Mouse (Mus musculus) leukemia stem cell, adult 10-12 weeks (primary cell): ENCODE data around the gene Dmwd. TPM values are rescaled to one million over a fixed set of nuclear protein-coding genes. Genes with fewer than 3 reads are reported as not detected.

Experiments used
- polyA plus RNA-seq: library from polyadenylated mRNA; stranded (reverse); fragments of >175 nt; gene quantifications from 2 replicates; pipeline ENCODE4 v1.2.3, GENCODE M21; 2012; ENCODE audit warnings: low replicate concordance

Gene Dmwd
- polyA plus RNA-seq: 85.8 and 98.6 TPM in 2 replicates

DNA sequence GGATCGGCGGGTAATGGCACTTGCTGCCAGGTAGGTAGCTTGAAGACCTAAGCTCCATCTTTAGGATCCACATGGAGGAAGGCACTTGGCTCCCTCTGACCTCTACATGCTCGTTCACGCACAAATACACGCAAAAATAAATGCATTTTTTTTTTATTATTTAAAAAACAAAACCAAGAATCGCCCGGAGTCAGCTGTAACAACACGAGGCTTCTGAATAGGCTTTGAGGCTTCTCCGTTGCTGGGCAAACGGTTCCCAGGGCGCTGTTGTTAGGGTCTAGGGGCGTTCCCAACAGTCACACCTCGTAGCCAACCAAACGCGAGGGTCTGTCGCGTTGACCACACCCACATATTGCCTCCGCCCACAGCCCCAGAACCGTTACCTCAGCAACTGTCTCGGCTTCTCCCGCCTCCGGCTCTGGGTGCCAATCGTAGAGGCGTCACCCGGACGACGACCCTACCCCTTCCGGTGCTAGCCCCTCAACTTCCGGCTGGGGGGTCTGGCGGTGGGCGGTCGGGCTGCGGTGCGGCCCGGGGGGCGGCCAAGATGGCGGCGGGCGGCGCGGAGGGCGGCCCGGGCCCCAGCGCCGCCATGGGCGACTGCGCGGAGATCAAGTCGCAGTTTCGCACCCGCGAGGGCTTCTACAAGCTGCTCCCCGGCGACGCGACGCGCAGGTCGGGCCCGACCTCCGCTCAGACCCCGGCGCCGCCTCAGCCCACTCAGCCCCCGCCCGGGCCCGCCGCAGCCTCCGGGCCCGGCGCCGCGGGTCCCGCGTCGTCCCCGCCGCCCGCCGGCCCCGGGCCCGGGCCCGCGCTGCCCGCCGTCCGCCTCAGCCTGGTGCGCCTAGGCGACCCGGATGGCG lies at the start of gene Dmwd:
Dmwd (plus strand) TSS at position 505 of the 863 bp plus-strand sequence.

GRCm38 (mm10) chr7:19054047-19054776 lies 21.8 kb upstream of the Dmwd start, which contains the start of gene Rsph6a:
TSS of gene Rsph6a (plus strand) at chr7:19054690.

GRCm38 (mm10) chr7:19083701-19084100 lies 7.7 kb downstream of the Dmwd start, which contains the start of gene Dmpk:
TSS of gene Dmpk (plus strand) at chr7:19083849.

GRCm38 (mm10) chr7:19094471-19094825 lies 18.4 kb downstream of the Dmwd start, which contains the start of gene Six5:
TSS of gene Six5 (plus strand) at chr7:19094594.

DNA sequence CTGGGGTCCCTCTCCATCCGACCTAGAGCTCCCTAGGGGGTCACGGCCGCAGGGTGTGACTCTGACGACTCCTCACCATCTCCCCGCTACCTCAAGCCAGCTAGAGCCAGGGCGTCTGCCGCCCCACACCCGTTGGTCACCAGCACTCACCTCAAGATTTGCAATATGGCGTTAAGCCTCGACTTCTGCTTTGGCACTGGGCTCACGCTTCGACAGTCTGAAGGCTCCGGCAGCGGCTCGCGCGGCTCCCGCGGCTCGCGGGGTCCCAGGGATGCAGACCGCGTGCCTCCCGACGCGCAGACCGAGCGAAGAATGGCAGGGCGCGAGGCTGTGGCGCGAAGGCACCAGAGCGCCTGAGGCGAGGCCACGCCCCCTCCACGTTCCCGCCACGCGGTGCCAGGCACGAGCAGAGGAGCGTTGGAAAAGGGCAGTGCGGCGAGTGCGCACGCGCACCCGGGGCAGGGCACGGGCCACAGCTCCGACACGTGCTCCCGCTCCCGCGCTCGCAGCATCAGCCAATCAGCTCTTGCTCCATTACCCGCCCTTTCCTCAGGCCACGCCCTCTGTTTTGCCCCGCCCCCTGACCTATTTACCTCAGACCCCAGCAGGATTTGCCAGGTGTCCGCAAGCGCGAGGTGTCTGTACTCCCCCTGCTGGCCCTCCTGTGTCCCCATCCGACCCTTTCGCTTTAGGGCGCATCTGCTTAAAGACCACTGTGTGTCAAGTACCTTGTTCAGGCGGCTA lies 42.2 kb downstream of the Dmwd start, which contains the start of gene Gm4969:
Gm4969 (minus strand) TSS at position 341 of the 744 bp plus-strand sequence.

DNA sequence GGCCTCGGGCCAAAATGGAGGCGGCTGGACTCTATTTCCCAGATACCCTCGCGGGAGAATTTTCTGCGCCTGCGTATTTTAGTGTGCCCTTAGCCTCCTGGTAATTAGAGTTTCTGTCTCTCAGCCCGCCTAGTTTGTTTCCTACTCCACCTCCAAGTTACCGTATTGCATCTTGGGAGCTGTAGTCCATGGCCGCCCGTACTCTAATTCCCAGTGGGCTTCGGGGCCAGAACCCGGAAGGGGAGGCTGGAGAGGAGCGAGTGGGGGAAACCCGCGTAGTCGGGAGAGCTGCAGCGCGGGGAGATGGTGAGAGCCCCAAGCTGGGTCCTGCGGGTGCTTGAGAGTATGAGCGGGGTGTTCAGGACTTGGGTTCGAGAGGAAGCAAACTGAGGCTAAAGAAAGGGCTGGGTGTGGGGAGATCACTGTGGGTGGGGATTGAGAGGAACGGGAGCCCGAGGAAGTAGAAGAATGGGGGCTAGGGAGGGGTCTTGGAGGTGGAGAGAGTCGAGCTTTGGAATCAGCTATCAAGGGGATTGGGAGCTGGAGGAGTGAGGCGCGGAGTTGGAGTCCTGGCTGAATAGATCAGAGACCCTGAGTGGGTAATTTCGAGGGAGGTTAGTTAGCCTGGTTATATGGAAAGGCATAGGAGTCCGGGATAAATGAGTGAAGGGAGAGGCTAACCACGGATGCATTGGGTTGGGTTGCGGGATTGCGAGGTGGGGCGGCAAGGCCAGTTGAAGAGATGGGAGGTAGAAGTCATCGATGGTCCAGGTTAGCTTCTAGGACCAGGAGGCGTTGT lies 43.8 kb downstream of the Dmwd start, which contains the start of gene Fbxo46:
Fbxo46 (plus strand) TSS at position 229 of the 799 bp plus-strand sequence.

Other genes with a start within 250 kb of the Dmwd start
- gene Mill2, start 236.3 kb upstream of the Dmwd start, polyA plus RNA-seq: not detected in 2 replicates
- 5.5 and 12.4 TPM in 2 replicates for gene Pglyrp1, start 204.9 kb upstream of the Dmwd start, polyA plus RNA-seq
- 73.1 and 106 TPM in 2 replicates for gene Ccdc61, start 165.8 kb upstream of the Dmwd start, polyA plus RNA-seq
- gene Nova2, start 150.3 kb upstream of the Dmwd start, polyA plus RNA-seq: 0.39 and 0.47 TPM in 2 replicates
- gene Nanos2, start 88.8 kb upstream of the Dmwd start, polyA plus RNA-seq: not detected in 2 replicates
- 0.99 and 3.6 TPM in 2 replicates for gene Mypop, start 85.0 kb upstream of the Dmwd start, polyA plus RNA-seq
- gene Irf2bp1, start 72.2 kb upstream of the Dmwd start, polyA plus RNA-seq: 116 and 192 TPM in 2 replicates
- gene Foxa3, start 52.7 kb upstream of the Dmwd start, polyA plus RNA-seq: 0.11 TPM in 2 replicates
- gene Sympk, start 51.9 kb upstream of the Dmwd start, polyA plus RNA-seq: 181 and 223 TPM in 2 replicates
- gene Rsph6a, start 21.5 kb upstream of the Dmwd start, polyA plus RNA-seq: 0.19 TPM in 1 of 2 replicates, not detected in the other
- gene Dmpk, start 7.6 kb downstream of the Dmwd start, polyA plus RNA-seq: 62.6 and 65.4 TPM in 2 replicates
- 10.2 and 12.1 TPM in 2 replicates for gene Six5, start 18.4 kb downstream of the Dmwd start, polyA plus RNA-seq
- 0.07 TPM in 1 of 2 replicates, not detected in the other for gene Gm4969, start 42.1 kb downstream of the Dmwd start, polyA plus RNA-seq
- 28.1 and 39.2 TPM in 2 replicates for gene Fbxo46, start 43.6 kb downstream of the Dmwd start, polyA plus RNA-seq
- 9.8 and 13.7 TPM in 2 replicates for gene Qpctl, start 73.1 kb downstream of the Dmwd start, polyA plus RNA-seq
- 24.1 and 39.0 TPM in 2 replicates for gene Snrpd2, start 73.5 kb downstream of the Dmwd start, polyA plus RNA-seq
- gene Gipr, start 89.9 kb downstream of the Dmwd start, polyA plus RNA-seq: 0.07 TPM in 1 of 2 replicates, not detected in the other
- gene Eml2, start 100.2 kb downstream of the Dmwd start, polyA plus RNA-seq: 6.5 and 12.1 TPM in 2 replicates
- 0.88 and 1.3 TPM in 2 replicates for gene Gpr4, start 136.3 kb downstream of the Dmwd start, polyA plus RNA-seq
- 10.7 and 15.7 TPM in 2 replicates for gene Opa3, start 152.1 kb downstream of the Dmwd start, polyA plus RNA-seq
- 240 and 739 TPM in 2 replicates for gene Vasp, start 195.6 kb downstream of the Dmwd start, polyA plus RNA-seq
- gene Ppm1n, start 203.8 kb downstream of the Dmwd start, polyA plus RNA-seq: 0.62 and 1.2 TPM in 2 replicates
- gene Rtn2, start 206.4 kb downstream of the Dmwd start, polyA plus RNA-seq: 0.57 and 1.1 TPM in 2 replicates
- gene Fosb, start 233.8 kb downstream of the Dmwd start, polyA plus RNA-seq: 1.1 and 5.9 TPM in 2 replicates